Mouse (Mus musculus) hindbrain, embryonic 11.5 days (tissue): ENCODE measurements at regions not wholly inside any gene's neighbourhood (a gene's known extent, or its start where the extent isn't known, plus 50 kb on each side); places are given as distances from the start of the nearest gene placed in this dataset.

Experiments used
- ATAC-seq: fragments of 200-750 bp; cut with Nextera tagmentation; 2 replicates; pipeline ENCODE4 v1.8.0; 2017; ENCODE audit warnings: mild to moderate bottlenecking, moderate TSS enrichment, moderate library complexity; ENCODE audit not compliant: low FRiP score
- DNase-seq: peaks from one replicate; pipeline ENCODE4 v3.0.0-alpha.2; 2015; ENCODE audit warnings: low spot score
- H3K27ac ChIP-seq: fragments of 300-500 bp; sonication (generic); 2 replicates; pipeline ENCODE4 v1.5.1; 2014; ENCODE audit warnings: mild to moderate bottlenecking, low read depth, low read length
- H3K27me3 ChIP-seq: fragments of 300-500 bp; sonication (generic); 2 replicates; pipeline ENCODE4 v1.6.1; 2014; ENCODE audit warnings: mild to moderate bottlenecking, low read length, moderate library complexity, mixed read lengths; ENCODE audit not compliant: control insufficient read depth, insufficient read depth
- H3K36me3 ChIP-seq: fragments of 300-500 bp; sonication (generic); 2 replicates; pipeline ENCODE4 v1.6.1; 2014; ENCODE audit warnings: mild to moderate bottlenecking, low read length, moderate library complexity, mixed read lengths; ENCODE audit not compliant: control insufficient read depth, insufficient read depth
- H3K4me1 ChIP-seq: fragments of 300-500 bp; sonication (generic); replicated peaks from 2 replicates; pipeline ENCODE4 v1.6.1; 2014; ENCODE audit warnings: low read length, mixed read lengths; ENCODE audit not compliant: control insufficient read depth, insufficient read depth
- H3K4me2 ChIP-seq: fragments of 300-500 bp; sonication (generic); replicated peaks from 2 replicates; pipeline ENCODE4 v1.6.1; 2014; ENCODE audit warnings: mild to moderate bottlenecking, low read depth, low read length
- H3K4me3 ChIP-seq: fragments of 300-500 bp; sonication (generic); 2 replicates; pipeline ENCODE4 v1.5.1; 2014; ENCODE audit warnings: low read depth, low read length
- H3K9ac ChIP-seq: fragments of 300-500 bp; sonication (generic); 2 replicates; pipeline ENCODE4 v1.6.1; 2014; ENCODE audit warnings: low read depth, low read length
- H3K9me3 ChIP-seq: fragments of 300-500 bp; sonication (generic); 2 replicates; pipeline ENCODE4 v1.6.1; 2016; ENCODE audit warnings: low read length; ENCODE audit not compliant: control insufficient read depth
- WGBS: fragments of 180-500 bp; shearing (Covaris S2); extraction: QIAGEN DNeasy Blood & Tissue Kit; methylation state at CpG from one replicate; pipeline ENCODE4 v1.1.7; 2014; 5-methylcytosine and 5-hydroxymethylcytosine counted together

DNA sequence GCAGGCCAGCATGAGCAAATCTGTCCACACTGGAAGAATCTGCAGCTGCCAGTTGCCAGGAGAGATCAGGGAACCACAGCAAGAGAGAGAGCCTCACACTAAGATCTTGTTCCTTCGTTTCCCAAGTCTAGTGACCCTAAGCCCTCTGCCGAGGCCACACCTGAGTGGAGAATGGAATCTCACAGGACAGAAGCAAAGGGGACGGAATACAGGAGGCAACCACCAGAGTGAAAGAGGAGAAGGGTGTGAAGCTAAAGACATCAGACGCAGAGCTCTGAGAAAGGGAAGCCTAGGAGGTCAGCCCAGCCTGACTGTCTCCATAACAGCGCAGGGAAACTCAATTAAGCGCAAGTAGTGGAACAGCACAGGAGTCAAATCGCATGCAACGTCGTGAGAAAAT lies 75.0 kb downstream of the Suds3 start:
- no peak overlapping the region for H3K4me2 ChIP-seq
- no peaks in the 10 kb centered on the region for H3K4me1 ChIP-seq
- H3K27ac ChIP-seq: no peak overlapping the region
- 0 out of 2 replicates have a peak, but pooled peaks cover 2% of the 10 kb centered on the region for H3K27me3 ChIP-seq
- no peak for DNase-seq
- no peak overlapping the region for H3K9ac ChIP-seq
- 79% methylated on average over 9 of the region's 9 CpGs for WGBS
- H3K36me3 ChIP-seq: no peaks in the 10 kb centered on the region
- H3K4me3 ChIP-seq: no peak overlapping the region
- no peaks in the 10 kb centered on the region for H3K9me3 ChIP-seq
- ATAC-seq: no peak

DNA sequence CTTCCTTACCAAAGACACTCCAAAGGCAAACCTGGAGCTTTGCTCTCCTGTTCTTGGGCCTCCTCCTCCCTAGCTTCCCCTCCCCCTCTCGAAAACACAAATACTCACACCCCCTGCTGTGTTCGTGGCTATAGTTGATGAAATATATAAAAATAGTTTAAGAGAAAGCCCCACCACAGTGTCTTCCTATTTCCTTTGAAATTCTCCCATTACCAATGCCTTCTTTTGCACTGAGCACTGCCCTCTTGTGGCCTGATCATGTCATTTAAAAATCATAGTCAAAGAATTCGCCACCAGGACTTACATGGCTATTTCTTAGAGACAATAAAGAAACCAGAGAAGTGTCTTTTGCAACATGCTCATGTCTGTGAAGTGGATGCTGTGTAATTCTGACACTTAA lies 78.7 kb downstream of the Suds3 start:
- no peaks in the 10 kb centered on the region for H3K27me3 ChIP-seq
- H3K9ac ChIP-seq: no peak overlapping the region
- H3K4me1 ChIP-seq: no peaks in the 10 kb centered on the region
- ATAC-seq (no peak), DNase-seq (peak; percentile 69)
- no peaks in the 10 kb centered on the region for H3K9me3 ChIP-seq
- H3K36me3 ChIP-seq: no peaks in the 10 kb centered on the region
- H3K4me2 ChIP-seq: no peak overlapping the region
- no peak overlapping the region for H3K27ac ChIP-seq
- WGBS: 16% methylated on average over 3 of the region's 3 CpGs
- no peak overlapping the region for H3K4me3 ChIP-seq

DNA sequence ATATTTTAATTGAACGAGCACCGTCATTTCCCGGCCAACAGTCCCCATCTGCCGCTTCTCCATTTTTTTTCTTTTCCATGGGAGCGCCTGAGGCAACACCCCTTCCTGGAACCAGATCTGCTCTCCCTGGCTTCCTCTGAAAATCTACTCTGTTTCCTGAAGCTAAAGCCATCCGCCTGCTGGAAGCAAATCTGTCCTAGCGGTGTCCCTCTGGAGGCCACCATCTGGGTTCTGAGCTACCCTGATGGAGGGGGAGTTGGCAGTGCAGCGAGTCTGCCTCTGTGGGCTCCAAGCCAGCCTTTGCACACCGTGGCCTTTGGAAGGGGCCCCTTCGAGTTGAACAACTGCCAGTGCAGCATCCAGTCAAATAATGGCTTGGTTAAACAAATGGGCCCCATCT lies 83.8 kb downstream of the Suds3 start:
- H3K36me3 ChIP-seq: no peaks in the 10 kb centered on the region
- no peak overlapping the region for H3K27ac ChIP-seq
- no peak for DNase-seq
- H3K4me2 ChIP-seq: no peak overlapping the region
- no peak overlapping the region for H3K9ac ChIP-seq
- ATAC-seq: no peak
- H3K4me3 ChIP-seq: no peak overlapping the region
- H3K9me3 ChIP-seq: no peaks in the 10 kb centered on the region
- no peaks in the 10 kb centered on the region for H3K4me1 ChIP-seq
- 81% methylated on average over 10 of the region's 10 CpGs for WGBS
- H3K27me3 ChIP-seq: no peaks in the 10 kb centered on the region

DNA sequence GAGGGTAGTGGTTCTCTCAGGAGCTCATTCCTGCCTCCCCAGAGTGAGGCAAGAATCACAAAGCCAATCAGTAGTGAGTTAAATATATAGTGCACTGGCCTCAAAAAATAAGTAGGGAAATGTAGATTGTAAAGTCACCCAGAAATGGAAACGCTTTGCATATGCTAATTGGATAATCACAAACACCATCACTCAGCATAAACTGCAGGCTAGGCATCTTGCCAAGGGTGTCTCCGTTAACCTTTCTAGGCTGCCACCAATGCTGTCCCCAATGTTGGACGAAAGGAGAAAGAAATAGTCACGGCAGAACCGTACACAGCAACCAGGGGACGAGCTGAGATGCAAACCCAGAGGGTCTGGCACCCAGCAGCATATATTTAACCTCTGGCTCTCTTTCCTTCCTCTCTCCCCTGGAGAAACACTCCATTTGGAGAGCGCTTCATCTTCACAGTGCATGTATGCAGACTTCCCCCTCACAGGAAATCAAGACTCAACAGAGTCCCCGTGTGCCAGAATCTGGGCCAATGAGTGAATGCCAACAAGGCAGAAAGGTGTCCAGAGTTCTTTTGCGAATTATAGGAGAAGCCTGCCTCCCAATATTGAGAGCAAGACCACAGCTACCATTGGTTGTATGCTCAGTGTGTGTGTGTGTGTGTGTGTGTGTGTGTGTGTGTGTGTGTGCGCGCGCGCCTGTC lies 90.1 kb downstream of the Suds3 start:
- no peaks in the 10 kb centered on the region for H3K36me3 ChIP-seq
- H3K27me3 ChIP-seq: no peaks in the 10 kb centered on the region
- H3K4me2 ChIP-seq: no peak overlapping the region
- DNase-seq: no peak
- H3K27ac ChIP-seq: no peak overlapping the region
- 90% methylated on average over 13 of the region's 13 CpGs for WGBS
- H3K4me1 ChIP-seq: no peaks in the 10 kb centered on the region
- no peak for ATAC-seq
- no peaks in the 10 kb centered on the region for H3K9me3 ChIP-seq
- no peak overlapping the region for H3K4me3 ChIP-seq
- no peak overlapping the region for H3K9ac ChIP-seq

DNA sequence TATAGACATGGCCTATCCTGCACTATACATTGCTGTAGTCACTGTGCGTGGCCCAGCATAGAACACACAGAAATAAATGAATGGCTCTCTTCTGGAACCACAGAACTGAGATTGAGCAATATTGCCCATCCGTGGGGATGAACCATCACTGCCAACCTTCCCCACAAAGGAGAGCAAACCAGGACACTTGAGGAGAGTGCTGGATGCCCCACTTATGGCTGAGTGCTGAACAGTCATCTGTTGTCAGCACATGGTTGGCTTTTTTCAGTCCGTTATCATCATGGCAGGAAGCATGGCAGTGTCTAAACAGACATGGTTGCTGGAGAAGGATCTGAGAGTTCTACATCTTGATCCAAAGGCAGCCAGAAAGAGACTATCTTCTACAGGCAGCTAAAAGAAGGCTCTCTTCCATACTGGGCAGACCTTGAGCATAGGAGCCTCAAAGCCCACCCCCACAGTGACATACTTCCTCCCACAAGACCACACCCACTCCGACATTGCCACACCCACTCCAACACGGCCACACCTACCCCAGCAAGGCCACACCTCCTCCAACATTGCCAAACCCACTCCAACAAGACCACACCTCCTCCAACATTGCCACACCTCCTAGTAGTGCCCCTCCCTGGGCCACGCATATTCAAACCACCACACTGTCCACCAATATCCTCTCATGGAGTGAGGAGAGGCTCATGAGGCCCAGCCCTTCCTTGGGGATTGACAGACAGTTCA lies 97.3 kb downstream of the Suds3 start:
- ATAC-seq (no peak), DNase-seq (no peak)
- H3K9ac ChIP-seq: no peak overlapping the region
- H3K27me3 ChIP-seq: no peaks in the 10 kb centered on the region
- H3K9me3 ChIP-seq: no peaks in the 10 kb centered on the region
- H3K4me3 ChIP-seq: no peak overlapping the region
- H3K27ac ChIP-seq: no peak overlapping the region
- H3K36me3 ChIP-seq: no peaks in the 10 kb centered on the region
- no peaks in the 10 kb centered on the region for H3K4me1 ChIP-seq
- no peak overlapping the region for H3K4me2 ChIP-seq
- WGBS: 87% methylated on average over 6 of the region's 6 CpGs

DNA sequence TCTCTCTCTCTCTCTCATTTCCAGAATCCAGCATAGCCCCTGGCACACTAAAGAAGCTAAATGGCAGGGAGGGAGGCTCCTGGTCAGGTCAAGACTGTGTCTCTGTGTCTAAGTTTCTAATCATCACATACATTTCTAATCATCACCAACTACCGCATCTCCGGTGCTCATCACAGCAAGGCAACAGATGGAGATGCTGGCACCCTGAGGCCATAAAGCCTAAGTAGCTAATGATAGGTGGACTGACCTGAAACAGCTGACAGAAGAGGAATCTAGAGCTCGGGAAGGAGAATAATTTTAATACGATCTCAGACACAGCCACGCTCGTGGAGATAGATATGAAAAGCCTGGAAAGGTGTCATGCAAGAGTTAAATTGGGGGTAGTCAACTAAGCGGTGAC lies 104.8 kb downstream of the Suds3 start:
- Histone ChIP-seq H3K9me3 (no peaks in the 10 kb centered on the region), H3K9ac (no peak overlapping the region), H3K4me3 (no peak overlapping the region), H3K4me1 (no peaks in the 10 kb centered on the region), H3K27ac (no peak overlapping the region), H3K27me3 (no peaks in the 10 kb centered on the region), H3K4me2 (no peak overlapping the region), H3K36me3 (no peaks in the 10 kb centered on the region)
- DNase-seq: no peak
- no peak for ATAC-seq
- WGBS: 88% methylated on average over 7 of the region's 7 CpGs

DNA sequence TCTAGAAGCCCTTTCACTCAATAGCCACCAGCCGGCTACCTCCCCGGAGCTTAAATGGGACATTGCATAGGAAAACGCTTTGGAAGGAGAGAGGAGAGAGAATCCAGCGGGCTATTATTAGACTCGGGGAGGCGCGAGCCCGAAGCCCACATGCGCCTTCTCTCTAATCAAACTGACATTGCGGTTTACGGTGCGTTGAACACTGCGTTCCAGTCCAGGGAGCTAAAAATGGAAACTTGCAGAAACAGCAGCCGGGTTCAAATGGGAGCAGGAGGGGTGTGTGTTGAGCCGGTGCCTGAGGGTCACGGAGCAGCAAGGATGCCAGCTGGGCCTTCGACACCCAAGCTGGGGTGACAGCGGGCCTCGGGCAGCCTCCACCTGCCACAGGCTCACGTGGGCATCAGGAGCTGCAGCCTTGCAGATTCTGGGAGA lies 115.1 kb downstream of the Suds3 start:
- 43% methylated on average over 20 of the region's 20 CpGs for WGBS
- ATAC-seq (peak; percentile 19; the same call in 1 of the 2 replicates), DNase-seq (peak; percentile 37)
- Histone ChIP-seq H3K4me2 (0 out of 2 replicates have a peak overlapping the region, but pooled peaks have one; percentile 11), H3K9me3 (no peaks in the 10 kb centered on the region), H3K9ac (no peak overlapping the region), H3K4me1 (0 out of 2 replicates have a peak, but pooled peaks cover 2% of the 10 kb centered on the region), H3K4me3 (no peak overlapping the region), H3K27ac (0 out of 2 replicates have a peak overlapping the region, but pooled peaks have one; percentile 33), H3K36me3 (no peaks in the 10 kb centered on the region), H3K27me3 (no peaks in the 10 kb centered on the region)

DNA sequence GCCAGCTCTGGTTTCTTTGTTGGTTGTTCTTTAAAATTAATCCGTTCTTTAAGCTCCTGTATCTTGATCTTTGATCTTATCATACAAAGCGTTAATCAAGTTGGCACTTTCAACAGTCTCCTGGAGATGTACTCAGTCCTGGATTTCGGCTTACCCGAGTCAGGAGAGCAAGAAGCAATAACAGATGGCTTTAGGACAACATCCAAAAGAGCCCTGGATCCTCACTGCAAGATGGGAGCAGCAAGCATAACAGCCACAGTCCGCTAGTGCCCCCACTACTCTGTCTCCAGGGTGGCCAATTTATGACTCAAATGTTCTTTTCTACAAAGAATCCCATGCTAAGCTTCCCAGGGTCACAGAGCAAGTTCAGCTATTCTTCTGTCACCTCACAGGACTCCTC lies 121.4 kb downstream of the Suds3 start:
- no peak overlapping the region for H3K4me3 ChIP-seq
- no peaks in the 10 kb centered on the region for H3K27me3 ChIP-seq
- no peaks in the 10 kb centered on the region for H3K36me3 ChIP-seq
- H3K4me1 ChIP-seq: no peaks in the 10 kb centered on the region
- DNase-seq (no peak), ATAC-seq (no peak)
- no peaks in the 10 kb centered on the region for H3K9me3 ChIP-seq
- no peak overlapping the region for H3K9ac ChIP-seq
- no peak overlapping the region for H3K27ac ChIP-seq
- no peak overlapping the region for H3K4me2 ChIP-seq
- WGBS: 88% methylated on average over 5 of the region's 5 CpGs

DNA sequence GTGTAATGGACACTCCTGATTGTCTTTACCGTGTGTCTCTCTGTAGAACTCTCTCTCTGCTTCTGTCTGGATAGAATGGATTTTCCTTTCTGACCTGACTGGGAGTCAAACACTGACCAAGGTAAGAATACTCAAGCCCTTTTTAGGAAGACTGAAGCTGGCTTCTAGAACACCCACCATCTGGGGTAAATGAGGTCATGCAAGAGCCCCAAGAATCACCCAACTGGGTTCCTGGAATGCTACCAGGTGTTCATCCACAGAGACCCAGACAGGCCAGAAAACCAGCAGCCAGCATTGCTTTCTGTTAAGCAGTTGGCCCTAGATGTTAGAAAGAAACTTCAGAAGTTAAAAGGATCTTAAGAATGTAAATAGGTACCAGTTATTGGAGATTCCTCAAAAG lies 122.2 kb downstream of the Suds3 start:
- no peak overlapping the region for H3K4me3 ChIP-seq
- no peak overlapping the region for H3K27ac ChIP-seq
- no peaks in the 10 kb centered on the region for H3K4me1 ChIP-seq
- H3K9ac ChIP-seq: no peak overlapping the region
- H3K27me3 ChIP-seq: no peaks in the 10 kb centered on the region
- no peak for ATAC-seq
- 92% methylated on average over 1 of the region's 1 CpGs for WGBS
- no peaks in the 10 kb centered on the region for H3K36me3 ChIP-seq
- H3K9me3 ChIP-seq: no peaks in the 10 kb centered on the region
- no peak overlapping the region for H3K4me2 ChIP-seq
- no peak for DNase-seq
